Mouse (Mus musculus): ENCODE measurements around the gene Nthl1.

- TF ChIP-seq POLR2A (IDR thresholded peaks at IDR 0.05; ENCODE audit: extremely low read depth, insufficient read depth, low read length) (no peak), CTCF (IDR thresholded peaks at IDR 0.05; ENCODE audit: low read depth, low read length) (no peak)
Observed at GRCm38 (mm10) chr17:24638214-24638613, 5.7 kb downstream of the Nthl1 start.
